Mouse (Mus musculus): ENCODE results near the gene Vav3. TPM values are rescaled to one million over a fixed set of nuclear protein-coding genes. Genes with fewer than 3 reads are reported as not detected.

Gene Vav3
- total RNA-seq (2015; ENCODE audit: low replicate concordance), result 6.5 and 25.7 TPM in 2 replicates
- 13.2 and 15.5 TPM in 2 replicates for total RNA-seq (2017; ENCODE audit: low replicate concordance)

DNA sequence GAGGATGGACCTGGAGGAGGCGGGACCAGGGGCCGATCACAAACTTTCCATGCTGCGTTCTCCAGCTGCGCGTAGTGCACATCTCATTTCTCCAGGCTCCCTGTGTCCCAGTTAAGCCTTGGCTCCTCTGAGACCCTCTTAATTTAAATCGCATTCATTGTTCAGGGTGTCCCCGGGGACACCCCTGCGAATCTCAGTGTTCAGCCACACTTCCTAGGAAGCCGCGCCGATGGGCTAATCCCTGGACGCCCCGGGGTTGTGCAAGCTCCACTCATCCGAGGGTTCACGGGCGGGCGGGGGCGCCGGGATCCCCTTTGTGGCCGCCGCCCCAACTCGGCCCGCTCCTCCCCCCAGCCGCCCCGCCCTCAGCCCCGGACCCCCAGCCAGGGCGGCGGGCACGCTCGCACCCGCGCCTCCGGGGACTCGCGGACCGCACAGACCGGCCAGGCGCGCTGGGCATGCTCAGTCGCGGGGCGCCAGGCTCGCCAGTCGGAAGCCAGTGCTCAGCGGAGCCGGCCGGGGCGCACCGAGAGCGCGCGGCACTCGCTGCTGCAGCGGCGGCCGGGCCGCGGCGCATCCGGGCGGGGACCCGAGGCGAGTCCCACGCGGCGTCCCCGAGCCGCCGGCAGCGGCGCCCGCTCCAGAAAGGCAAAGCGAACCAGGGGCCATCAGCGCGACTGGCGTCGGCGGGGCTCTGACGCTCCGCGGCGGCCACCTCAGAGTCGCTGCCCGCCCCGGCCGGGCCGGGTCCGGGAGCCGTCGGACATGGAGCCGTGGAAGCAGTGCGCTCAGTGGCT is at the start of gene Vav3:
Gene Vav3 (plus strand): TSS at position 380 of the 797 bp plus-strand sequence.
- ATAC-seq (replicated peaks; ENCODE audit: low FRiP score, poor library complexity, severe bottlenecking), result no peak

DNA sequence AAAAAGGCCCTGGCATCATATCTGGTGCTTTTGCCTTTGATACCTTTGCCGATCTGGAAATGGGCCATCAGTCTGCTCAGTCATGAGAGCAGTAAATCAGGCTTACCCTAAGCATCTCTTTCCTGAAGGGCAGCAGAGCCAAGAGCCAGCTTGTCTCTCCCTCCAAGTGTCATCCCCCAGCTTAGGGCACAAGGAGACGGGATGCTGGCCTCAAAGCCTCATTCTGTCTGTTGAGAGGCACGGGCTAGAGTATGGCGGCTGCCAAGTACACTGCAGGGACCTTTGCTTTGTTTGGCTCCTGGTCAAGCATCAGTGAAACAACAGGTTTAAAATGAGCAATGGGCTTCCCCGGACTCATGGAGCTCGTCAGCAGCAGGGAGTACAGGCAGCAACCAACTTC is 41.6 kb upstream of the Vav3 start:
- no peak for ATAC-seq (replicated peaks; ENCODE audit: low FRiP score, poor library complexity, severe bottlenecking)

DNA sequence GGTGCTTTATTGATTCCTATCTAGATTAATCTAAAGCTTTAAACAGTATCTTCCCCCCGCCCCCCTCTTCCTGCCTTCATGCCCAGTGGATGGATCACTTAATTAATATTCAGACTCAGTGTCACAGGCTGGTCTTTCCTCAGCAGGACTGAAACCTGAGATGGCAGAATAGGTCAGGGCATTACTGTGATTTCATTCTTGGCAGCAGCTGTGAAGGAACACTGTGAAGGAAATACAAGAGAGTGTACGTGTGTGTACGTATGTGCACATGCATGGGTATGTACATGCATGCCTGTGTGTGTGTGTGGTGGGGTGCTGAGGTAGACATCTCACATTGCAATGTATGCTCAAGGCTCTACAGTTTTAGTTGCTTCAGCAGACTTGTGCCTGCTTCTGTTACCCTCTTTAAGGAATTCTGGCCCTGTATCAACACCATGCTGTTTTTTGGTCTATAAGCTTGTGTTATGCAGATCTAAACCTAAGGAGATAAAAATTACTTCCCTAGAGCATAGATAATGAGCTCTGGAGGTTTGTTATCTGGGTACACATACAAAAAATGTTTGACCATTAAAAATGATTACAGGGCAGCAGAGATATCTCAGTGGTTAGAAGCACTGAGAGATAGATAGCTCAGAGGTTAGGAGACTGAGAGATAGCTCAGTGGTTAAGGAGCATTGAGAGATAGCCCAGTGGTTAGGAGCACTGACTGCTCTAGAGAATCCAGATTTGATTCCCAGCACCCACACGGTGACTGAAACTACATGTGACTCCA is 41.0 kb upstream of the Vav3 start:
- no peak for ATAC-seq (replicated peaks; ENCODE audit: low FRiP score, poor library complexity, severe bottlenecking)

DNA sequence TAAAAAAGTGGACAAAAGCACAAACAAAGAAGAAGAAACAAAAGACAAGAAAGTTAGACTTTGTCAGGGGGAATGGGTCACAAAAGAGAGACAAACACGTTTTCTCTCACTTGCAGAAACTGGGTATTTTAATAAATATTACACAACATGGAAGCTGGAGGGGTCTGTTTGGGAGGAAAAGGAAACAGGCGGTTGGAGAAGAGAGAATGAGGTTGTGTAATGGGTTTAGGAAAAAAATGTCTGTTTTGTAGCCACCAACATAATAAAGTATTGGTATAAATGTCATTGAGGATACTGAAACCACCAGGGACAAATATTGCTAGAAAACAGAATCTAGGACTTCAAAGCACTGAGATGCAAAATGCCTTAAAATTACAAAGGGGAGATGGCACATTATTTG is 38.4 kb upstream of the Vav3 start:
- no peak for ATAC-seq (replicated peaks; ENCODE audit: low FRiP score, poor library complexity, severe bottlenecking)

DNA sequence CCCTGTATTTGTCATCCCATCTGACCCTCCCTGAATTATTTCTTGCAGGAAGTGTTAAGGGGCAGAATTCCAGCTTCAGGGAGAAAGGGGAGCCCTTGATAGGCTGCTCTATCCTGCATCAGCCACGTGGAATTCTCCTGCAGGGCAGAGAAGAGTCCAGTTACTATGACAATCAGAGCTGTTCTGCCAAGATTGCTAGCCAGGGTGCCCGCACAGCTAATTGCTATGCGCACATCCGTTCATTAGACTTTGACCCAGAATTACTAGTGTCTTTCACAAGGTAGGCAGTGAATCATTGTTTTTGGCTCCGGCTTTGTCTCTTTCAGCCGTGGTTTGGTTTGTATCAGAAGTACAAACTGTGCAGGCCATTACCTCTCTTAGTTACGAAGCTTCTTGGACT is 33.0 kb upstream of the Vav3 start:
- no peak for ATAC-seq (replicated peaks; ENCODE audit: low FRiP score, poor library complexity, severe bottlenecking)

DNA sequence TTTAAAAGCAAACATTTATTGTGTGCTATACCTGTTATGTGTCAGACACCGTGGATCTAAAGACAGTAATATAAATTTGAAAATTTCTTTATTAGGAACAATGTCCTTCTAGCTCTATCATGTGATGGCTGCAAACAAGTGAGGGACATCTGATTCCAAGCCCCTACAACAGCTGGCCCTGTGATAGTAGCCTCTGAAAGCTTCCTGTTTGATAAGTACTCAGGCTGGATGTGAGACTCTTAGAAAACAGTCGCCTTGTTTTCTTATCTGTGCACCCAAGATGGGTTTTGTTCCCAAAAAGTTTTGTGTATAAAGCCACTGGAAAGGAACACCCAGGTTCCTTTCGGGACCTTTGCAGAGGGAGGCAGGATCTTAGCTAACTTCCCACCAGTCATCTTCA is 32.0 kb upstream of the Vav3 start:
- no peak for ATAC-seq (replicated peaks; ENCODE audit: low FRiP score, poor library complexity, severe bottlenecking)

DNA sequence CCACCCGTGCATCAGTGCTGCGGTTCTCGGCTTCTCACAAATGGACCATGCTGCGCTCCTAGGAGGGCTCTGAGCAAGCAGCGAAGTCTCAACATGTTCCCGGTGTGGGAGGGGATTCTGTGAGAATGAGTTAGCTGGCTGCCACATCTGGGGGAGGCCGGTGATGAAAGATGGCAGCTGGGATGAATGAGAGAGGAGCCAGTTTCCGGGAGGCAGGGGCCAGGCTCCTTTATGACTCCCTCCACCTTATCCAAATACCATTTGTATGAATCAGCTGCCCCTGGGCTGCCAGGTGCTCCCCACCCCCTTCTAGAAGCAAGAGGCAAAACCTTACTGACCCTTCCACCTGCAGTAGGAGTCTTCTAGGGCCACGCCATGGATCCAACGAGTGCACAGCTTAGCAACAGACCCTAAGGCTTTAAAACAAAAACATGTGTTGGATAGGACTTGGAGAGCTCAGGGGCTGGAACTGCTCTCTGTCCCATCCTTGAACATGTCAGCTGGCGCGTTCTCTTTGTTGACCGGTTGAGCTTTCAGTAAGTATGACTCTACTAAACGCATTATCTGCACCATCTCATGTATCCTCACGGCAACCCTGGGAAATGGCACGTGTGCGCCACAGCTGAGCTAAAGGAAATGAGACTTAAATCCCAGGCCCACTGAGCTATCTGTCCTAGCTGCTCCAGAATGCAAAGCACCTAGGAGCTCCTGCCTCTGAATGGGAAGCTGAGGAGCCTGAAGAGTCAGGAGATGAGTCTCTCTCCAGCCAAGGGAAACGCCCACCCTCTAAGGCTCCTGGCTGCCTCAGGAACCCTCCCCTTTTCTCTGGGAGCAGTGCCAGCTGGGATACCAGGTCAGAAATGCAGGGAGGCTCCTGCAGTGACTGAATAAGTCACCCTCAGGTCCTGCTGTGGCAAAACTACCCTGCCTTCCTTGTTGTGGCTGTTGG is 30.9 kb upstream of the Vav3 start:
- no peak for ATAC-seq (replicated peaks; ENCODE audit: low FRiP score, poor library complexity, severe bottlenecking)

DNA sequence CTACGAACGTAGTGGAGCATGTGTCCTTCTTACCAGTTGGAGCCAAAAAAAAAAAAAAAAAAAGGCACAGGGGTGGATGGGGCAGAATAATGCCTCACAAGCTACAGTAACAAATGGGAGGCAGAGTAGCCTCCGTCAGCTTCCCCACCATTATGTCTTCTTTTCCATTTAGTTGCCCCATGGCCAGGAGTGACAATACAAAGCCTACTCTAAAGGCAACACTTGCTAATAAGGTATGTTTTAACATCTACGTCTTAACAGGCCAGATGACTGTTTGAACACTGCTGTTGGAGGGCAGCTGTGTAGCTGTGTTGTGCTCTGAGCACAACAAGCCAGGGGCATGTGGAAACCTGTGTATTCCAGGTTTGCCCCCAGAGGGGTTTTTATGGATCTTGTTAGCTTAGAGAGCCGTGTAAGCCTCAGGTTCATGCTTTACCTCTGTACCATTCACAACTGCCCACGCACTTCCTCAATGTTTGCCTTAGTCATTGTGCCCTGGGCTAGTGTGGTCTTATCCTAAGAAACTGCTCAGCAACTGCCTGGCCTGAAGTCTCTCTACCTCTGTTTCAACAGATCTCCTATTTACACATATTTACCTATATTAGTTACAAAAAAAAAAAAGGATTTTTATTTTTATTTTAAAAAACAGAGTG is 29.2 kb upstream of the Vav3 start:
- no peak for ATAC-seq (replicated peaks; ENCODE audit: low FRiP score, poor library complexity, severe bottlenecking)

DNA sequence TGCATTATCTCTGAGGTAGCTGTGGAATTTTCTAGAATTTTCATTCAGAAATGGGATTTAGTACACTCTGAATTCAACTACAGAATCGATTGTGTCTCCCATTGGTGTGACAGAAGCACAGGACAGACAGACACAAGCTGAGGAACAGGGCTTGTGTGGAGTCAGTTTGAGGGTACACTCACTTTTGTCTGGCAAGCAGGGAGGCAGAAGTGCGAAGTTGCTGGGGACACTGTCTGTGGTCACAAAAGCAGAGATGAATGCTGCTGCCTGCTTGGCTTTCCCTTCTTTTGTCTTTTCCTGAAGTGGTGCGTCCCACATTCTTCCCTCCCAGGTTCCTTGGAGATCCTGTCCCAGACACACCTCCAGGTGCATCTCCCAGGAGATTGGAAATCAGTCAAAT is 28.6 kb upstream of the Vav3 start:
- ATAC-seq (replicated peaks; ENCODE audit: low FRiP score, poor library complexity, severe bottlenecking), result no peak

DNA sequence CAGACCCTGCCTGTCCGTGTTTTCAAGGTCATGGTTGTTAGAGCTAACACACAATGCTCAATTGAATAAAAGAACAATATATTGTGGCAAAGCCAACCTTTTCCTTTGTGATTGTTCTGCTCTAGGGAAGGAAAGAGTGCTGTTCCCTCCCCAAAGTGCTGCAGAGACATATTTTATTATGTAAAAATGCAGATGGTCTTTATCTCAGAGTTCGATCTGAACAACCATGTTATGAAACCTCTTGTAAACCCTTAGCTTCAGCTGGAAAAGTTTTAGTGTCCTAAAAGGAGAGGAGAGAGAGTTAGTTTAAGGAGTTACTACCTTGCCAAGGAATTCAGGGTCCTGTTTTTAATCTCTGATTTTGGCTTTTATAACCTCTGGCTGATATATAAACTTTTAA is 27.0 kb upstream of the Vav3 start:
- no peak for ATAC-seq (replicated peaks; ENCODE audit: low FRiP score, poor library complexity, severe bottlenecking)

DNA sequence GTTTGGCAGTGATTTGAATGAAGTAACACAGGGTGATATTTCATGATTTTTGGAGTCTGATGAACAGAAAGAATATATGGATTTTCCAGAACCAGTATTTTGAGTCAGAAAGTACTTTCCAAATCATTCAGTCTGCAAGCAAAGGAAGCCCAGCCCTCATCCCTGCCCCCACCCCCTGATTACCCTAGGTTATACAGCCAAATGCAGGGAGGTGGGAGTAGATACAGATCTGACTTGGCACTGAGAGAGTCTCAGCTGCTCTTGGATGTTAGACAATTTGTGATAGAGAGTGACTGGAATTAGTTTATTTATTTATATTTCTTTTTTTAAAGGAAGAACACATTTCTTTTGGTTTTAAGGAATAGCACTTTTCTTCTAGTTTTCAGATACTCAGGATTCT is 18.2 kb upstream of the Vav3 start:
- ATAC-seq (replicated peaks; ENCODE audit: low FRiP score, poor library complexity, severe bottlenecking), result no peak

DNA sequence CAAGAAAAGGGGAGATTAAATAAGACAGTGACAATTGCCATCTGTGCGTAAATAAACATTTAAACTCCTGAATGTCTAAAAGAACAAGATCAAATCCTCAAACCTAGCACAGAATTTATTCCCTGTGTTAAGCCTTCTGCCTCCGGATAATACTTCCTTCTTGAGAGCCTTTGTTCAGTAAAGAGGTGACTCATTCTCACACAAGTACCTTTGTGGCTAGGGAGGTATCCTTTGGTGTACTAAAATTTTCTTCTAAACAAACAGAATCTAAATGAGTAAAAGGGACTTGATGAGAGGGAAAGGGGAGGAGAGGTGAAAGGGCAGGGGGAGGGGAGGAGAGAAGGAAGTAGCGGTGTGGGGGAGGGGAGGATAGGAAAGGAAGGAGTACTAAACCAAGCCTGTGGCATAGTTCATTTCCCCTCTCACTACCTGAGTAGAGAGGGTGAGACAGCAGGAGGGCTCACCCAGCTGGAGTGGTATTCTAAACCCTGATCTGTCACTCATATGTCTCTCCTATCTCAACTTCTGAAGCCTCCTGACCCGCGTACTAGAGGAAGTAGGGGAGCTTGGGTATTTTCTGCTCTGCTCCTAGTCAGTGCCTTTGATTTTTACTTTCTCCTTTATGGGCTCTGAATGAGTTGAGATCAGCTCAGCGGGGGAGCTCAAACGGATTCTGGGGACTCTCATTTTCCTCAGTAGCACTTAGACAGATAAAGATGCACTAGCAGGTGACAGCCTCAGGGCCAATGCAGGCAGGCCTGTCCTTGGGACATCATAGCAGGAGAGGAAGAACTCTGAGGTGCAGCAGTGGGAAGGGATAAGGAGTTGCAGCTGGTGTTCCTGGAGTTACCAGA is 16.8 kb upstream of the Vav3 start:
- ATAC-seq (replicated peaks; ENCODE audit: low FRiP score, poor library complexity, severe bottlenecking), result no peak

DNA sequence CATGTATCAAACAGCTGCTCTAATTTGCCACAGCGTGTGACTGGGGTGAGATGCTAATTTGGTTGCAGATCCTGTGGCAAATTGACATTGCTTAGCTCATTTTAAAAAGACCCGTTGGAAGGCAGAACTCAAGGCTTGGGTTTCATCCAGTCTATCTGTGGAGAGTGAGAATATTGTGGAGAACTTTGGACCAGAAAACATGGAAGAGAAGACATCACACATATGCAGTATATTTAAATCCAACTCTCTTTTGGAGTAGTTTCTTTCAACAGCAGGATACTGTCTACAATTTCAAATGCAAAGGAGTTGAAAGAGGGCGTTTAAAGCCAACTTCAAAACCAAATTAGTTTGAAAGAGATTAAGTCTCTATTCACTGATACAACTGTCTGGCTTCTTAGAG is 13.3 kb upstream of the Vav3 start:
- ATAC-seq (replicated peaks; ENCODE audit: low FRiP score, poor library complexity, severe bottlenecking), result no peak

DNA sequence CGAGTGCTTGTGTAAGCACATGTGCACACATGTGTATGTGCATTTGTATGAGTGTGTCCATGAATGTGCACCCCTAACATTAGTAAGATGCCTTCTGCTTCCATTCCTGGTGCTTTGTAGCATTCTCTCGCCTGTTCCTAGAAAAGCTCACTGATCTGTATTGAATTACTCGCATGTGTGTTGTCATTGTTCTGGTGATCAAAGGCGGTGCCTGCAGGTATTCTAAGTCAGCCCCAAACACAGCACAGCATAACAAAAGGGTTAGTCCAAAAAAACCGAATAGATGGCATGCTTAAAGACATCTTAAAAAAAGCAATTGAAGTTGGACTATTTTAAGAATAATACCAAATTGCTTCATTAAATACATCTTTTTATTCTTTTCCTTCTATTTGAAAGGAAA is 7.7 kb upstream of the Vav3 start:
- no peak for ATAC-seq (replicated peaks; ENCODE audit: low FRiP score, poor library complexity, severe bottlenecking)

DNA sequence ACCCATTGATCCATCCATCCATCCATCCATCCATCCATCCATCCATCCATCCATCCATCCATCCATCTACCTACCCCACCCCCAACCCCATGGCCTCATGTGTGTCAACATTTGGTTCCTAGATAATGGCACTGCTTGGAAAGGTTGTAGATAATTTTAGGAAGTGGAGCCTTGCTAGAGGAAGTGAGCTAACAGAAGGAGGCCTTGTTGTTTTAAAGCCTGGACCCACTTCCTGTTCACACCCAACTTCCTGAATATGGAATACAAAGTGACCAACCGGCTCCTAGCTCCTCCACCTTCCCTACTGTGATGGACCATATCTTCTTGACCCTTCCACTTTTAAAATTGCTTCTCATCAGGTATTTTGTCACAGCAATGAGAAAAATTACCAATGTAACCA is 5.0 kb upstream of the Vav3 start:
- ATAC-seq (replicated peaks; ENCODE audit: low FRiP score, poor library complexity, severe bottlenecking), result no peak

DNA sequence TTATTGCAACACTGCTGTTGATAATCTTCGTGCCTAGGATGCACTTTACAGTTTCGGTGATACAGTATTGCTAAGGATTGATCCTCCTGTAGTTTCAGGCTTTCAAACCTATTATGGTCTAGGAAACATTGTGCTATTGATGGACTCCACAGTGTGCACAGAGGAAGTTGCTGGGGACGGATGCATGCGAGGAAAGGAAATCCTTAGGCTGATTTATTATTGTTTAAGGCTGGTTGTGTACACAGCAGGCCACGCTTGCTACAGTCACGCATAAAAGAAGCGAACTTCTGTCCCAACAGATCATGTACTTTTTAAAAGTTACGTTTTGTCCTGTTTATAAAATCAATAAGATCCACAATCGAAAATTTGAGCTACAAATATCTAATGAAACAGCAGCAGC is 1.2 kb upstream of the Vav3 start:
- ATAC-seq (replicated peaks; ENCODE audit: low FRiP score, poor library complexity, severe bottlenecking), result no peak

DNA sequence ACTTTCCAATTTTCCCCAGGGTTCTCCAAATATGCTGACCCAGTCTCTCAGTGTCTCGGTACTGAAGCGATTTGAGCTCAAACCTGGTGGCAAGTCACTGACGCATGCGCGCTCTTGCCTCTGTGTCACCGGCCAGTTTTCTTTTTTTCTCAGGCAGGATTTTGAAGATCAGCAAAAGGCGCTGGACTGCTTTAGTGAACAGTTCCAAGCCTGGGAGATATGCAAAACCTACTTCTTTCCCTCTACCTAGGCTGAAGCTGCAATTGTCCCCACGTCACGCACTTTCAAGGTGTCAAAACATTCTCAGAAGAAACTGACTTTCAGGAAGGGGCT is 546 bp upstream of the Vav3 start:
- no peak for ATAC-seq (replicated peaks; ENCODE audit: low FRiP score, poor library complexity, severe bottlenecking)

DNA sequence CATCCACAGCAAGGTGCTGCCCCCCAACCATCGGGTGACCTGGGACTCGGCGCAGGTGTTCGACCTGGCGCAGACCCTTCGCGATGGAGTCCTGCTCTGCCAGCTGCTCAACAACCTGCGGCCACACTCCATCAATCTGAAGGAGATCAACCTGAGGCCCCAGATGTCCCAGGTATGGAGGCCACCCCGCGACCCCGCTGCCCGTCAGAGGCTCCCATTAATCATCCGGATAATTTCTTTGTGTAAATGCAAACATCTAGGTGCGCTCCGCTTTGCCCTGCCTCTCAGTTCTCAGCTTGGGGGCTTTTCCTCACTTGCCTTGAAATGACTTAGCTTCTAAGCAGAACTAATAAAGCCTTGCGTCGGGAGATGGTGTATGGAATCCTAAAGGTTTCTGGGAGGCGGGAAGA is 623 bp downstream of the Vav3 start:
- no peak for ATAC-seq (replicated peaks; ENCODE audit: low FRiP score, poor library complexity, severe bottlenecking)

DNA sequence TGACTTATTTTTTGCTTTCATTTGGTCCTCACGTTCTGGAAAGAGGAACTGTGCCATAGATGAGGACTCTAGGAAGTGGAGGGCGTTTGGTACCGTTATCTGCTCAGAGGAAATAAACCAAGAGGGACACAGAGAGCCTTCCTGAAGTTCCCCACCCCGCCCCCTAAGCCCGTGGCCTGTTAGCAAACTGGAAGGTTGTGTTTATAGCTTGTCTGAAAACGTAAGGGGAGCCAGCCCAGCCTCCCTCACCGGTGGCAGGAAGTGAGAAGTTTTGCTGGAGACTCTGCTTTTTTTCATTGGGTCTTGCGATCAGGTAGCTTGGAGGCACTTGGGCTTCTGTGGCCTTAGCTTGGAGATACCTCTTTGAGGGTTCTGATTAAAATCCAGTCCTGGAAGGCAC is 1.2 kb downstream of the Vav3 start:
- ATAC-seq (replicated peaks; ENCODE audit: low FRiP score, poor library complexity, severe bottlenecking), result no peak

All from erythroblast, adult 5-6 weeks (primary cell).